Mouse (Mus musculus) cerebellum, postnatal 4 days (tissue): ENCODE data around the gene Zfp189.
"Not testable (repeated sequence)": the region's sequence is repeated elsewhere in the genome, so short reads cannot be mapped to it uniquely, and the experiment has no call there.

Experiments
- DNase-seq, 2 experiments: peaks; one replicate each; pipeline ENCODE4 v3.0.0; 2022; ENCODE audit warnings: low spot score in 2 of 2, mixed read lengths in 1 of 2

The Zfp189 gene

DNA sequence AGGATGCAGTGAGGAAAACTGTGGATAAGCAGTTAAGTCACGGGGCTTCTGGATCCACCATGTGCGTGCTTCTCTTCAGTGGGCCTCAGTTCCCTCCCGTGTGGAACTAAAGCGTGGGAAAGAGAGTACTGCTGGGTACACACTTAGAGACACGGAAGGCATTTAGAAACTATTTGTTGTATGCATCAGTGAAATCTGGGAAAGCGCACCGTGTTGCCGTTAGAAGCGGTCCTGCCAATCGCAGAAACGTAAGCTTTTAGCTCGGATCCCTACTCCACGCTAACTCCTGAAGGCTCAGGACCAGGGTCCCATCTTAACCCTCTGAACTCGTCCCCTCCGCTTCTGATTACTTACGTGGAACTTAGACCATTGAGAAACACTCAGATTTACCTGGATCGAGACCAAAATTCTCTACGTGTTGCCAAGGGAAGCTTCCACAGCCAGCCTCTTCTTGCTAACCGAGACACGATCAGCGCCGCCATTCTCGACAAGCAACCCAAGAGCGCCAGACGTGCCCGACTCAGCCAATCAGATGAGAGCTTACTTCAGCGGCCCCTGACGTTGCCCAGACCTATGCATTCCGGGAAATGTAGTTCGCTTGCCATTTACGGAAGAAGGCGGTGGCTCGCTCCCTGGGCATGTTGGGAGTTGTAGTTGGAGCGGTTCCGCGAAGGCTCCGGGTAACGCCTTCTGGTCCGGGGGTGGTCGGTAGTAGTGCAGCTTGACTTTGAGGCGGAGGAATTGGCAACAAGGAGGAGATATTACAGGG, at the start of gene Zfp189, which contains the start of gene Mrpl50:
Zfp189 (plus strand) TSS at position 605 of the 769 bp plus-strand sequence.
Mrpl50 (minus strand) TSS at position 522 of the 769 bp plus-strand sequence.
- DNase-seq, result peak; percentile 66 to 89

- DNase-seq, result no peak
Measured at GRCm38 (mm10) chr4:49473435-49474100, 47.4 kb upstream of the Zfp189 start, which contains the start of gene Acnat1. Gene Acnat1 (minus strand): TSS chr4:49473912.

- DNase-seq, result no peak
Measured at GRCm38 (mm10) chr4:49474583-49474982, 46.4 kb upstream of the Zfp189 start.

- no peak for DNase-seq
Measured at GRCm38 (mm10) chr4:49478118-49478877, 42.7 kb upstream of the Zfp189 start.

- DNase-seq, result not testable (repeated sequence)
Measured at GRCm38 (mm10) chr4:49479035-49479434, 41.9 kb upstream of the Zfp189 start.

DNA sequence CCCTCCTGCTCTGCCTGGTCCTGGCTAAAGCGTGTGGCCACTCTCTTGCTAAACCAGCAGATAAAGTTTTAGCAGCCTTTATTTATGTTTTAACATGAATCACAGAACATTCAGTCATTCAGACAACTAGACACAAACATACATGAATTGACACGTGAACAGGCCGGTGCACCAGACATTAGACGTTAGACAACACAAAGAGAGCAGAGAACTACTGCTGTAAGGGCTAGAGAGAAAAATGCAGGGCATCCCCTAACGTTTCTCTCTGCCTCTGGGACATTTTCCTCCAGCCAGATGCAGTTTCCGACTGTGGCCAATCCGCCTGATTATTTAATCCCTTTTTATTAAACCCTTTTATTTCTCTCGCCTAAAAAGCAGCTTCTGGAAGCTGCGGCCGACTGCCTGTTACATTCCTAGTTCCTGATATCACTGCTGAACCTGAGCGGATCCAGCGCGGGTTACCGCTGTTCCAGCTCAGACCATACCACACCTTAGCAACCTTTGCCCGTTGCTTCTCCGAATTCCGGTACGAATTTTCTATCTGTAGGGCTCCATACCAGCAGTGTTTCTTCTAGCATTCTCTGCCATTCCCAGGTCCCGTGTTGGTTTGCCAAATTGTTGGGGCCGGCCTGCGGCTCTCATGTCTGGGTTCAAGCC, 40.7 kb upstream of the Zfp189 start:
- no peak for DNase-seq

- no peak for DNase-seq
Measured at GRCm38 (mm10) chr4:49480896-49481295, 40.1 kb upstream of the Zfp189 start.

DNA sequence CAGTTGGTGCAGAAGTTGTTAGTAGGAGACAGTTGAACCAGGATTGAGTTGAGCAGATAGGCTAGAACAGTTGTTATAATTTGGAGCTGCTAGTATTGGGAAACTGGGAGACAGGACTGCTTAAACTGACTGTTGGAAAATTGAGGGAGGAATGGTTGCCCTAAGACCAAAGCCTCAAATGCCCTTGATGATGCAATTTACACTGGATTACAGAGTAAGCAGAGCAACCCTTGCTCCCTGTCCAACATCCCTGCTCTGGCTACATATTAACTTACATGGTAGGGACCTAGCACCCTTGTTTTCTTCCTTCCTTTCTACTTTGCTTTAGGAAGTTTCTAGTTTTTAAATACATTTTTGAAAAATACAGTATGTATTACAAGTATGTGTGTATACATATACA, 35.5 kb upstream of the Zfp189 start:
- no peak for DNase-seq

GRCm38 (mm10) chr4:49485934-49486650, 34.9 kb upstream of the Zfp189 start:
- DNase-seq, result not testable (repeated sequence)

- no peak for DNase-seq
Measured at GRCm38 (mm10) chr4:49503563-49503962, 17.4 kb upstream of the Zfp189 start.

DNA sequence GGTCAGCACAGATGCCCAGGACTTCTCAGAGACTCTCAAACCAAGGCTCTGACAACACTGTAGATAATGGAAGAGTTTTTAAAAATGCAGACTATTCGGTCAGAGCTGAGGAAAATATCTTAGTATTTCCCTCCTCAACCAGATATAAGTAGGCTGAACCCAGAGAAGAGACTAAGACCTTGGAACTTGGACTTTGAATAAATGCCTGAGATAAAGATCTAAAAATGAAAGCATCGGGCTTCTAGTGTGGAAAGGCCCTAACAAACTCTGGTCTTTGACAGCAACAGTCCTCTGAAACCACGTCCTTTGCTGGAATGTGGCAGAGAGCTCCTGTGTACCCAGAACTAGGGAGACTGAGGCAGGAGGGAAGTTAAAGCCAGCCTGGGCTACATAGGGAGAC, 14.6 kb upstream of the Zfp189 start, which contains the start of gene Baat:
Baat (minus strand) TSS at position 172 of the 400 bp plus-strand sequence.
- DNase-seq, result no peak

DNA sequence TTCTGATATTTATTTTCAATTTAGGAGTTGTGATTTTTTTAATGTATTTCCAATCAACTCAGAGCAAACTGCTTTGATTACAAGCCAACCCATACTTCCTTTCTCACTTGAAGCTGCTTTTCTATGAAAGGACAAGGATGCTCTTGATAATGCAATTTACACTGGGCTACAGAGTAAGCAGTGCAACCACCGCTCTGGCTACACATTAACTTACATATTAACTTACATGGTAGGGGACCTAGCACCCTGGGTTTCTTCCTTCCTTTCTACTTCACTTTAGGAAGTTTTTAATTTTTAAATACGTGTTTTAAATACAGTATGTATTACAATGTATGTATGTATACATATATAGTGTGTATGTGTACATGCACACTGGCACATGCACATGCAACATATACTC, 11.8 kb upstream of the Zfp189 start:
- DNase-seq, result no peak

DNA sequence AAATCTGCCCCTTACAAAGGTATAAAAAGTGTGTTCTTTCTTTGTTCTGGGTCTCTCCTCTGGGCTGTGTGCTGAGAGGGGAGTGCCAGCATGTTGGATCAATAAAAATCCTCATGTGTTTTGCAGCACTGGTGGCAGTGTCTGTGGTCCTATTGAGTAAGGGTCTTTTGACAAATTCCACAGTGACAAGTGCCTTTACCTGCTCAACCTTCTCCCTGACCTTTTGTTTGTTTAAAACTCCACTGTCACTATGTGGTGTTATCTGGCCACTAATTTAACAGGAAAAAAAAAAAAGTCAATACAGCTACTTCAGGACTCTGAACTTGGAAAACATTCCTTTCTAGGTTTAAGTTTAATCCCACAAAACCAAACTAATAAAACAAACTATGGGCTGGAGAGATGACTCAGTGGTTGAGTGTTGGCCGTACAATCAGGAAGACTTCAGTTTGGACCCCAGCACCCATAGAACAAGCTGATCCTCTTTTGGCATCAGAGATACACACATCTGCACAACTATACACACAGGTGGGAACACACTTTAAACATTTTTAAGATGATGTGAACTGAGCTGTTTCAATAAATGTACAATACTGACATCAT, 10.6 kb upstream of the Zfp189 start:
- not testable (repeated sequence) for DNase-seq

DNA sequence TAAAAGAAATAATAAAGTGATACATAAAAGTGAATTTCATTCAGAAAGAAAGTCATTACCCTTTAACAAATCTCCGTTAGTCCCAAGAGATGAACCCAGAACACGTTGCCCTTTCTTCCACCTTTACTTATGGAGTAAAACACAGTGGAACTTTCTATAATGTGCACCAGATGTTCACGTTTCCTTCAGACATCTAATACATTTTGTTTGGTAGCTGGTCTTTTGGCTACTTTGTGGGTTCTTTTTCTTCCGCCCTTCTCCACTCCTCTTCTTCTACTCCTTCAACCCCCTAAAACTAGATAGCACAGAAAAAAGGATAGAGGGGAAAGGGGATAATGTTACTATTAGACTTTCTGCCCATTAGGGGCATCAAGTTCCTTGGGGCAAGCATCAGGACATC, 8.3 kb upstream of the Zfp189 start:
- no peak for DNase-seq

GRCm38 (mm10) chr4:49514441-49514840, 6.5 kb upstream of the Zfp189 start:
- no peak for DNase-seq

- DNase-seq, result no peak
Measured at GRCm38 (mm10) chr4:49519476-49519875, 1.5 kb upstream of the Zfp189 start.

DNA sequence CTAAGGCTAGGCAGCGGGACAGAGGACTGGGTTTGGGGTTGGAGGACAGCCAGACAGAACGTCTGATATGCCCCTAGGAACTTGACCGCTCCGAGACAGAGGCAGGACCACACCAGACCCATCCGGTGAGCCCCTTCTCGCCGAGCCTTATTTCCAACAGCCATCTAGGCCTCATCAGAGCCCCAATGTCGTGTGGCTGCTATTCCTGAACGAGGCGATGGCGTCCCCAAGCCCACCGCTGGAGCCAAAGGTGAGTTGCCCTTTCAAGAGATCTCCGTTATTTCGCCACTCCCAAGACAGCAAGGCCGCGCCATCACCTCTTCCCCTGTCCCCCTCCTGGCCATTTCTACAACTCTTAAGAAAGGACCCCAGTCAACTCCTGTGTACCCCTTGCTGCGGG, 370 bp downstream of the Zfp189 start:
- DNase-seq, result no peak

- peak in 1 of 2 experiments; percentile 19 for DNase-seq
Measured at GRCm38 (mm10) chr4:49522576-49522975, 1.6 kb downstream of the Zfp189 start.

- no peak for DNase-seq
Measured at GRCm38 (mm10) chr4:49535036-49535435, 14.1 kb downstream of the Zfp189 start.

- no peak for DNase-seq
Measured at GRCm38 (mm10) chr4:49535675-49536294, 14.8 kb downstream of the Zfp189 start.
